Mouse (Mus musculus): ENCODE data around the gene BC049715.

GRCm38 (mm10) chr6:136816826-136817225 is 10.6 kb upstream of the BC049715 start:
- TF ChIP-seq CTCF (IDR thresholded peaks at IDR 0.05) (no peak), EP300 (IDR thresholded peaks at IDR 0.05) (no peak)

Measured in lung, postnatal 0 days (tissue).